Mouse (Mus musculus) thymus, adult 2 months (tissue): ENCODE measurements at regions not wholly inside any gene's neighbourhood (a gene's known extent, or its start where the extent isn't known, plus 50 kb on each side); places are given as distances from the start of the nearest gene placed in this dataset.

Source experiments
- CTCF ChIP-seq: fragments of 200-500 bp; IDR thresholded peaks from 2 replicates; pipeline ENCODE4 v1.5.1; 2012; ENCODE audit warnings: mild to moderate bottlenecking, control low read depth, low read length, moderate library complexity, borderline replicate concordance; ENCODE audit not compliant: control insufficient read depth, poor library complexity, insufficient read depth; ENCODE audit errors: extremely low read depth
- POLR2A ChIP-seq: fragments of 200-500 bp; IDR thresholded peaks from 2 replicates; pipeline ENCODE4 v1.6.1; 2012; ENCODE audit warnings: mild to moderate bottlenecking, low read length, control low read depth, moderate library complexity; ENCODE audit not compliant: control insufficient read depth, poor library complexity, insufficient read depth; ENCODE audit errors: extremely low read depth

GRCm38 (mm10) chr6:100416046-100416445 is 128.8 kb upstream of the Rybp start:
- TF ChIP-seq CTCF: no peak
- TF ChIP-seq POLR2A: no peak
